Mouse (Mus musculus): Measurements from ENCODE around the gene Entpd1. TPM values are rescaled to one million over a fixed set of nuclear protein-coding genes. Genes with fewer than 3 reads are reported as not detected.

Gene Entpd1
- polyA plus RNA-seq, 1 experiment from 2014 or later, result 9.1 TPM

- WGBS, result 83% methylated on average over 5 of the region's 5 CpGs
- ATAC-seq (ENCODE audit: low FRiP score), result no peak
- H3K27me3 ChIP-seq, result no peaks in the 10 kb centered on the region
These were observed 37.9 kb downstream of the Entpd1 start for GRCm38 (mm10) chr19:40650090-40650489.

GRCm38 (mm10) chr19:40656207-40656606, 44.0 kb downstream of the Entpd1 start:
- no peak overlapping the region for H3K4me2 ChIP-seq
- no peaks in the 10 kb centered on the region for H3K36me3 ChIP-seq
- no peak overlapping the region for H3K4me3 ChIP-seq
- WGBS, result 91% methylated on average over 5 of the region's 5 CpGs
- H3K27ac ChIP-seq, result no peak overlapping the region
- no peak overlapping the region for H3K9ac ChIP-seq
- ATAC-seq (ENCODE audit: low FRiP score), result no peak
- H3K27me3 ChIP-seq, result 0 out of 2 replicates have a peak, but pooled peaks cover 2% of the 10 kb centered on the region
- H3K9me3 ChIP-seq, result no peaks in the 10 kb centered on the region
- H3K4me1 ChIP-seq (replicated peaks), result peaks cover 20% of the 10 kb centered on the region

More at GRCm38 (mm10) chr19:40650090-40650489, 37.9 kb downstream of the Entpd1 start:
- Histone ChIP-seq H3K9me3 (no peaks in the 10 kb centered on the region), H3K4me1 (replicated peaks) (no peaks in the 10 kb centered on the region), H3K27ac (no peak overlapping the region), H3K4me2 (no peak overlapping the region), H3K36me3 (no peaks in the 10 kb centered on the region), H3K4me3 (no peak overlapping the region), H3K9ac (no peak overlapping the region)

DNA sequence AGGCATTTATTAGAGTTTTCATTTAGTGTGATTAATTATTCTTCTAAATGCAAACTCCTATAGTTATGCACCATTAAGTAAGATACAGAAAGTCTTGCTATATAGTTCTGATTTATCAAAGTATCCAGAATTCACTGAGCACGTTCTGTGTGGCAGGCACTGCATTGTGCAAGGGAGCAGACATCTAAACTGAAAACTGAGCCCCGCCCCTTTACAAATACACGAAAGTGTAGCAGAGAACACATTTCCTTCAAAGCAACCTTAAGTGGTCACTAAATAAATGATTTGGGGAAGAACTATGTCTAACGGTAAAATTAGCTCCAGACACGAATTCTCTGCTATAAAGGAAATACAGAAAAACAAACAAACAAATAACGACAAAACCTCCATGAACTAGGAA, 46.1 kb downstream of the Entpd1 start:
- Histone ChIP-seq H3K4me1 (replicated peaks) (peaks cover 28% of the 10 kb centered on the region), H3K9me3 (no peaks in the 10 kb centered on the region), H3K27ac (no peak overlapping the region), H3K27me3 (0 out of 2 replicates have a peak, but pooled peaks cover 2% of the 10 kb centered on the region), H3K4me3 (no peak overlapping the region), H3K9ac (no peak overlapping the region), H3K36me3 (no peaks in the 10 kb centered on the region), H3K4me2 (no peak overlapping the region)
- no peak for ATAC-seq (ENCODE audit: low FRiP score)
- 78% methylated on average over 6 of the region's 6 CpGs for WGBS

DNA sequence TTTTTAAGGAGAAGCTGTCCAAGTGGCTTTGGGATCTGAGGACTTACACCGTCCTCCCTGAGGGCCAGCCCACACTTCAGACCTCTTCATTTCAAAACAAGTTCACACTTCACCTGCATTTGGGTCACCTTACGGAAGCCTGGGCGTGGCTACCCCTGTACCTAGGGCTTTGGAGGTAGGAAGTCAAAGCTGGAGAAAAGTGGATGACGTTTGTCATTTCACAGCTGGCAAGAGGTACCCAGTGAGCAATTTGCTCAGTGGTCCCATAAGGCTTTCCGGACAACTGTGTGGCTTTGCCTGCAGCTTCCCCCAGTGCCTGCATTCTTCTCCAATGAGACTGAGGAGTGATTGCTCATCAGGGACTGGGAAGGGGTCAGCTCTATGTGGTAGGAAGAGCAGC, 46.8 kb downstream of the Entpd1 start:
- H3K4me1 ChIP-seq (replicated peaks), result peaks cover 34% of the 10 kb centered on the region
- no peak overlapping the region for H3K27ac ChIP-seq
- peak overlapping the region; percentile 61 for H3K4me2 ChIP-seq
- H3K27me3 ChIP-seq, result 0 out of 2 replicates have a peak, but pooled peaks cover 2% of the 10 kb centered on the region
- no peak overlapping the region for H3K9ac ChIP-seq
- 55% methylated on average over 5 of the region's 5 CpGs for WGBS
- no peaks in the 10 kb centered on the region for H3K9me3 ChIP-seq
- H3K36me3 ChIP-seq, result no peaks in the 10 kb centered on the region
- ATAC-seq (ENCODE audit: low FRiP score), result no peak
- H3K4me3 ChIP-seq, result no peak overlapping the region

DNA sequence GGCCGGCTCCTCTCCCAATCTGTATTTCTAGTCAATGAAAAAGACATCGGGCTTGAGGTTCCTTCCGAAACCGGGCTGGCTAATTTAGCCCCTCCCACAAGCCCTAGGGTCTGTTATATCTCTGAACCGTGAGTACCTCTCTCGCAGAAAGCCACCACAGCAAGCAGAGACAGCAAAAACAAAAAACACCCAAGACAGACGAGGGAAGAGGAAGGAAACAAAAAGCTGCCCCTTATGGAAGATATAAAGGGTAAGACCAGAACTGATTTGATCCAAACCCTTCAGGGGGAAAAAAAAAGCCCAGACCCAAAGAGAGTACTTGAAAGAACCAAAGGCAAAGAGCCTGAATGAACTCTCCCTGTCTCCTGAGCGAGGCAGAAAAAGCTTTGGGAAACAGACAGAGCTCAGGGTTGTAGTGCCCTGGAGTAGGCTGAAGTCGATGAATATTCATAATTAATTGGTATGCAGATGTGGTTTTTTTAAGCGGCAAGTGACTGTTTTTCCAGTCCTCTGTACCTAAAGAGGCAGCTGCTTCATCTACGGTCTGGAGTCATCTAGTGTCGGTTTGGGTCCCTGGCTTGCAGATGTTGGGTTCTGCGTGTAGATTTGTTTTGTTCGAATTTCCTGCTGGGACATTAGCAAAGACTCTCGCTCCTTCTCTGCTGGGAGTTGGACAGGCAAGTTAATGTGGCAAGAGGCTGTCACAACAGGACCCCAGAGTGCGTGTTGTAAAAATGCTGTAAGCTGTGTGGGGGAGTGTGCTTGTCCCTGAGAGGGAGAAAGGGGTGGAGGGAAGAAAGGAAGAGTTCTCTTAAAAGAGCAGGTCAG, 47.7 kb downstream of the Entpd1 start:
- Histone ChIP-seq H3K27me3 (0 out of 2 replicates have a peak, but pooled peaks cover 2% of the 10 kb centered on the region), H3K9ac (peak overlapping the region; percentile 67), H3K9me3 (no peaks in the 10 kb centered on the region), H3K4me3 (peak overlapping the region; percentile 41), H3K27ac (peak overlapping the region; percentile 74), H3K36me3 (no peaks in the 10 kb centered on the region), H3K4me1 (replicated peaks) (peaks cover 36% of the 10 kb centered on the region), H3K4me2 (peak overlapping the region; percentile 61)
- under 1% methylated on average over 16 of the region's 16 CpGs for WGBS
- ATAC-seq (ENCODE audit: low FRiP score), result peak; percentile 86

DNA sequence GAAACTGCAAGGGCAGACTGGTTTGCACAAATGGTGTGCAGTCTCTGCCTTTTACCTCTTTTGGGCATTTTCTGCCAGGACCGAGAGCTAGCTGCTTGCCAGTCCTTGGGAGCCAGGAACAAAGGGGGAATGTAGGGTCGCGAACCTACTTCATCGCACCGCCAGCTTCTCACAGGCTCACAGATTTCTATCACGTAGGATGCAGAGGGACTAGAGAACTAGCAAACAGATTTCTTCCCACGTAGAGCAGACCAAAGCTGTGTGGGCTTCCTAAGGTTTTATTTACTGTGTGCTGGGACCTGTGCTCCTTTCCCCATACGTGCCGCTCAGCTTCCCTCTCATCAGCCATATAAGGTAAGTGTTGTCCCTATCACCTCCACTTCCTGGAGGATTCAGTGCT, 48.3 kb downstream of the Entpd1 start:
- Histone ChIP-seq H3K4me3 (peak overlapping the region; percentile 41), H3K27ac (peak overlapping the region; percentile 74), H3K9me3 (no peaks in the 10 kb centered on the region), H3K9ac (peak overlapping the region; percentile 67), H3K4me2 (peak overlapping the region; percentile 61), H3K36me3 (no peaks in the 10 kb centered on the region), H3K4me1 (replicated peaks) (peaks cover 36% of the 10 kb centered on the region), H3K27me3 (0 out of 2 replicates have a peak, but pooled peaks cover 2% of the 10 kb centered on the region)
- 9% methylated on average over 9 of the region's 9 CpGs for WGBS
- peak; percentile 30; the same call in 1 of the 2 replicates for ATAC-seq (ENCODE audit: low FRiP score)

- H3K36me3 ChIP-seq, result no peaks in the 10 kb centered on the region
- peak overlapping the region; percentile 61 for H3K4me2 ChIP-seq
- H3K27ac ChIP-seq, result no peak overlapping the region; the same call in 1 of the 2 replicates
- 0 out of 2 replicates have a peak, but pooled peaks cover 2% of the 10 kb centered on the region for H3K27me3 ChIP-seq
- WGBS, result 75% methylated on average over 2 of the region's 2 CpGs
- H3K9ac ChIP-seq, result no peak overlapping the region
- H3K4me3 ChIP-seq, result peak overlapping the region; percentile 41
- H3K9me3 ChIP-seq, result no peaks in the 10 kb centered on the region
- ATAC-seq (ENCODE audit: low FRiP score), result no peak
- H3K4me1 ChIP-seq (replicated peaks), result peaks cover 36% of the 10 kb centered on the region
These were observed 48.9 kb downstream of the Entpd1 start for GRCm38 (mm10) chr19:40661108-40661507.

- Histone ChIP-seq H3K4me3 (no peak overlapping the region), H3K27ac (no peak overlapping the region), H3K9ac (no peak overlapping the region), H3K4me1 (replicated peaks) (peaks cover 36% of the 10 kb centered on the region), H3K4me2 (no peak overlapping the region), H3K36me3 (no peaks in the 10 kb centered on the region), H3K9me3 (no peaks in the 10 kb centered on the region), H3K27me3 (0 out of 2 replicates have a peak, but pooled peaks cover 2% of the 10 kb centered on the region)
- WGBS, result 88% methylated on average over 6 of the region's 6 CpGs
- ATAC-seq (ENCODE audit: low FRiP score), result no peak
These were observed 49.7 kb downstream of the Entpd1 start for GRCm38 (mm10) chr19:40661874-40662273.

GRCm38 (mm10) chr19:40662727-40663126, 50.6 kb downstream of the Entpd1 start:
- H3K4me1 ChIP-seq (replicated peaks), result peaks cover 36% of the 10 kb centered on the region
- H3K4me2 ChIP-seq, result no peak overlapping the region
- H3K4me3 ChIP-seq, result no peak overlapping the region
- H3K27ac ChIP-seq, result no peak overlapping the region
- no peak overlapping the region for H3K9ac ChIP-seq
- 0 out of 2 replicates have a peak, but pooled peaks cover 2% of the 10 kb centered on the region for H3K27me3 ChIP-seq
- no peaks in the 10 kb centered on the region for H3K9me3 ChIP-seq
- no peak for ATAC-seq (ENCODE audit: low FRiP score)
- H3K36me3 ChIP-seq, result no peaks in the 10 kb centered on the region
- WGBS, result 75% methylated on average over 2 of the region's 2 CpGs

GRCm38 (mm10) chr19:40665778-40666177, 53.6 kb downstream of the Entpd1 start:
- peaks cover 17% of the 10 kb centered on the region for H3K4me1 ChIP-seq (replicated peaks)
- ATAC-seq (ENCODE audit: low FRiP score), result no peak
- no peak overlapping the region for H3K4me3 ChIP-seq
- 94% methylated on average over 7 of the region's 7 CpGs for WGBS
- H3K9ac ChIP-seq, result no peak overlapping the region
- no peak overlapping the region for H3K4me2 ChIP-seq
- 0 out of 2 replicates have a peak, but pooled peaks cover 4% of the 10 kb centered on the region for H3K36me3 ChIP-seq
- no peak overlapping the region for H3K27ac ChIP-seq
- no peaks in the 10 kb centered on the region for H3K9me3 ChIP-seq
- H3K27me3 ChIP-seq, result no peaks in the 10 kb centered on the region

DNA sequence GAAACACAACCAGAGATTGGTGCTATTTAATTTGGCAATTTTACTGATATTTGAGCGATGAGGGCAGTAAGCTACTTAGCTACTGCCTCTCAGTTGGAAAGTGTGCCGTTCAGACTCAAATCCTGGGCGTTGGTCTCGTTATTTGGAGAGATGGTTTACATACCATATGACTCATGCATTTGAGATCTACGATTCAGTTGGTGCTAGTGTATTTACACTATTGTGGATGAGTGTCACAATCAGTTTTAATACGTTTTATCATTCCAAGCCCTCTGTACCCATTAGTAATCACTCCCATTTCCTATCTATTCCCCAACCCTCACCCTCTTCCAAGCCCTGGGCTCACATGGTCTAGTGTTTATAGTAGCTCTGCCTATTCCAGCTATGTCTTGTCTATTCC, 54.9 kb downstream of the Entpd1 start:
- Histone ChIP-seq H3K4me1 (replicated peaks) (peaks cover 12% of the 10 kb centered on the region), H3K36me3 (0 out of 2 replicates have a peak, but pooled peaks cover 4% of the 10 kb centered on the region), H3K4me2 (no peak overlapping the region), H3K4me3 (no peak overlapping the region), H3K9me3 (no peaks in the 10 kb centered on the region), H3K27ac (no peak overlapping the region), H3K27me3 (no peaks in the 10 kb centered on the region), H3K9ac (no peak overlapping the region)
- 90% methylated on average over 6 of the region's 6 CpGs for WGBS
- ATAC-seq (ENCODE audit: low FRiP score), result no peak

DNA sequence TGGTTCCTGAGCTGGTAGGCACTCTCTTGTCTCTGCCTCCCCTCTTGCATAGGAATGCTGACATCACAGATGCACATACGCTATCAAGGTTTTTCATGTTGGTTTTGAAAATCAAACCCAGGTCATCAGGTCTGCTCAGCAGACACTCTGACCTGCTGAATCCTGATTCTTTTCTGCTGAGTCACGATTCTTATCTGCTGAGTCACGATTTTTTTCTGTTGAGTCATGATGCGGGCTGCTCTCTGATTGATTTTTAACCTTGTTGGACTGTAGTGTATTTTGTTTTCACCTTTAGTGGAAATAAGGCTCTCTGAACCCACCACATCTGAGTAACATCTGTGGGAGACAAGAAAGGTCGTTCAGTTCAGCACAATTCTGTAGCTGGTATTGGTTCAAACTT, 63.2 kb downstream of the Entpd1 start:
- no peak for ATAC-seq (ENCODE audit: low FRiP score)
- 90% methylated on average over 5 of the region's 5 CpGs for WGBS
- H3K9me3 ChIP-seq, result no peaks in the 10 kb centered on the region

More for the DNA sequence above, 63.2 kb downstream of the Entpd1 start:
- H3K36me3 ChIP-seq, result no peaks in the 10 kb centered on the region
- no peaks in the 10 kb centered on the region for H3K4me1 ChIP-seq (replicated peaks)
- no peaks in the 10 kb centered on the region for H3K27me3 ChIP-seq
- no peak overlapping the region for H3K4me3 ChIP-seq
- H3K9ac ChIP-seq, result no peak overlapping the region
- no peak overlapping the region for H3K27ac ChIP-seq
- H3K4me2 ChIP-seq, result no peak overlapping the region

Data from hindbrain, embryonic 13.5 days (tissue).